Mouse (Mus musculus): ENCODE measurements around the gene Foxn2.
"Not testable (repeated sequence)": the region's sequence is repeated elsewhere in the genome, so short reads cannot be mapped to it uniquely, and the experiment has no call there.

The Foxn2 gene

GRCm38 (mm10) chr17:88441432-88442174 is 1.1 kb downstream of the Foxn2 start:
- DNase-seq (ENCODE audit: low read depth, low spot score): peak; percentile 33

GRCm38 (mm10) chr17:88442661-88443060 is 2.1 kb downstream of the Foxn2 start:
- no peak for DNase-seq (ENCODE audit: low read depth, low spot score)

- DNase-seq (ENCODE audit: low read depth, low spot score): no peak
Measured at GRCm38 (mm10) chr17:88443186-88443585, 2.7 kb downstream of the Foxn2 start.

GRCm38 (mm10) chr17:88458079-88458478 is 17.6 kb downstream of the Foxn2 start:
- DNase-seq (ENCODE audit: low read depth, low spot score): no peak

- DNase-seq (ENCODE audit: low read depth, low spot score): no peak
Measured at GRCm38 (mm10) chr17:88459516-88459915, 19.0 kb downstream of the Foxn2 start.

- no peak for DNase-seq (ENCODE audit: low read depth, low spot score)
Measured at GRCm38 (mm10) chr17:88459916-88460901, 19.7 kb downstream of the Foxn2 start.

GRCm38 (mm10) chr17:88462658-88463057 is 22.1 kb downstream of the Foxn2 start:
- no peak for DNase-seq (ENCODE audit: low read depth, low spot score)

GRCm38 (mm10) chr17:88466591-88466990 is 26.1 kb downstream of the Foxn2 start:
- DNase-seq (ENCODE audit: low read depth, low spot score): no peak

- no peak for DNase-seq (ENCODE audit: low read depth, low spot score)
Measured at GRCm38 (mm10) chr17:88467696-88468095, 27.2 kb downstream of the Foxn2 start.

GRCm38 (mm10) chr17:88468655-88469398 is 28.3 kb downstream of the Foxn2 start:
- not testable (repeated sequence) for DNase-seq (ENCODE audit: low read depth, low spot score)

GRCm38 (mm10) chr17:88473766-88474165 is 33.3 kb downstream of the Foxn2 start:
- DNase-seq (ENCODE audit: low read depth, low spot score): no peak

- DNase-seq (ENCODE audit: low read depth, low spot score): no peak
Measured at GRCm38 (mm10) chr17:88477165-88477564, 36.7 kb downstream of the Foxn2 start.

GRCm38 (mm10) chr17:88477699-88478098 is 37.2 kb downstream of the Foxn2 start:
- no peak for DNase-seq (ENCODE audit: low read depth, low spot score)

- DNase-seq (ENCODE audit: low read depth, low spot score): no peak
Measured at GRCm38 (mm10) chr17:88479040-88479439, 38.5 kb downstream of the Foxn2 start.

GRCm38 (mm10) chr17:88480369-88480768 is 39.9 kb downstream of the Foxn2 start:
- no peak for DNase-seq (ENCODE audit: low read depth, low spot score)

GRCm38 (mm10) chr17:88481062-88481461 is 40.6 kb downstream of the Foxn2 start:
- DNase-seq (ENCODE audit: low read depth, low spot score): no peak

- DNase-seq (ENCODE audit: low read depth, low spot score): no peak
Measured at GRCm38 (mm10) chr17:88481587-88481986, 41.1 kb downstream of the Foxn2 start.

GRCm38 (mm10) chr17:88484539-88484938 is 44.0 kb downstream of the Foxn2 start:
- DNase-seq (ENCODE audit: low read depth, low spot score): no peak

- DNase-seq (ENCODE audit: low read depth, low spot score): no peak
Measured at GRCm38 (mm10) chr17:88484951-88485350, 44.4 kb downstream of the Foxn2 start.

GRCm38 (mm10) chr17:88490546-88490945 is 50.0 kb downstream of the Foxn2 start:
- DNase-seq (ENCODE audit: low read depth, low spot score): no peak

GRCm38 (mm10) chr17:88491366-88492106 is 51.0 kb downstream of the Foxn2 start:
- no peak for DNase-seq (ENCODE audit: low read depth, low spot score)
